Mouse (Mus musculus) liver, embryonic 13.5 days (tissue): ENCODE measurements around the gene Ceacam19. TPM values are rescaled to one million over a fixed set of nuclear protein-coding genes. Genes with fewer than 3 reads are reported as not detected.

Experiments used
- ATAC-seq: fragments of 200-750 bp; cut with Nextera tagmentation; 2 replicates; pipeline ENCODE4 v1.8.0; 2017; ENCODE audit warnings: low read depth, mild to moderate bottlenecking, moderate number of reproducible peaks, moderate library complexity
- DNase-seq: peaks from one replicate; pipeline ENCODE4 v3.0.0; 2022
- H3K27ac ChIP-seq: fragments of 300-500 bp; sonication (generic); 2 replicates; pipeline ENCODE4 v1.5.1; 2015; ENCODE audit warnings: moderate library complexity, mild to moderate bottlenecking, inconsistent platforms
- H3K27me3 ChIP-seq: fragments of 300-500 bp; sonication (generic); 2 replicates; pipeline ENCODE4 v1.6.1; 2015; ENCODE audit warnings: mild to moderate bottlenecking, inconsistent platforms
- H3K36me3 ChIP-seq: fragments of 300-500 bp; sonication (generic); 2 replicates; pipeline ENCODE4 v1.6.1; 2015; ENCODE audit warnings: mild to moderate bottlenecking, inconsistent platforms
- H3K4me1 ChIP-seq: fragments of 300-500 bp; sonication (generic); replicated peaks from 2 replicates; pipeline ENCODE4 v1.6.1; 2015; ENCODE audit warnings: inconsistent platforms
- H3K4me2 ChIP-seq: fragments of 300-500 bp; sonication (generic); 2 replicates; pipeline ENCODE4 v1.6.1; 2015; ENCODE audit warnings: inconsistent platforms, mild to moderate bottlenecking, moderate library complexity
- H3K4me3 ChIP-seq: fragments of 300-500 bp; sonication (generic); replicated peaks from 2 replicates; pipeline ENCODE4 v1.5.1; 2015; ENCODE audit warnings: mild to moderate bottlenecking, inconsistent platforms
- H3K9ac ChIP-seq: fragments of 300-500 bp; sonication (generic); 2 replicates; pipeline ENCODE4 v1.6.1; 2015; ENCODE audit warnings: mild to moderate bottlenecking, inconsistent platforms
- H3K9me3 ChIP-seq: fragments of 300-500 bp; sonication (generic); replicated peaks from 2 replicates; pipeline ENCODE4 v1.6.1; 2016; ENCODE audit warnings: inconsistent platforms
- WGBS: fragments of 180-500 bp; shearing (Covaris S2); methylation state at CpG from one replicate; pipeline ENCODE4 v1.1.7; 2015; ENCODE audit not compliant: insufficient replicate concordance; 5-methylcytosine and 5-hydroxymethylcytosine counted together
- polyA plus RNA-seq: library from polyadenylated mRNA; unstranded; fragments of >200 nt; fragmentation: Nextera tagmentation; extraction: Ambion mirVana; gene quantifications from 2 replicates; pipeline ENCODE4 v1.2.1, GENCODE M21; 2015

Gene Ceacam19
- polyA plus RNA-seq, 1 experiment from 2014 or later = not detected

DNA sequence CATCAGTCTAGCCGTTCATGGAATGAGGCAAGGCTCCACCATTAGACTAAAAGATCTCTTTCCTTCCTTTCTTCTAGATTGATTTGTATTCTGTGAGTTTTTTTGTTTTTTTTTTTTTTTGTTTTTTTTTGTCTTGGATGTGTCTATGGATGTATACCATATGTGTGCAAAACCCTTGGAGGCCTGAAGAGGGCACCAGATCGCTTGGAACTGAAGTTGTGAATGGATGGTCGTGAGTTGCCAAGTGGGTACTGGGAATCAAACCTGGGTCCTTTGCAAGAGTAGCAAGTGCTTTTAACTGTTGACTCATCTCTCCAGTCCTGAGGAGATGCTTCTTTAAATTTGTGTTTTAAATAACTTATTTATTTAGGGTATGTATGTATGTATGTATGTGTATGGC lies 53.7 kb downstream of the Ceacam19 start:
- Histone ChIP-seq H3K4me3 (no peak overlapping the region), H3K36me3 (no peaks in the 10 kb centered on the region), H3K9ac (no peak overlapping the region), H3K27me3 (no peaks in the 10 kb centered on the region), H3K4me2 (no peak overlapping the region), H3K27ac (no peak overlapping the region), H3K9me3 (no peaks in the 10 kb centered on the region), H3K4me1 (peaks cover 16% of the 10 kb centered on the region)
- 50% methylated on average over 3 of the region's 3 CpGs for WGBS
- DNase-seq (no peak), ATAC-seq (no peak)

DNA sequence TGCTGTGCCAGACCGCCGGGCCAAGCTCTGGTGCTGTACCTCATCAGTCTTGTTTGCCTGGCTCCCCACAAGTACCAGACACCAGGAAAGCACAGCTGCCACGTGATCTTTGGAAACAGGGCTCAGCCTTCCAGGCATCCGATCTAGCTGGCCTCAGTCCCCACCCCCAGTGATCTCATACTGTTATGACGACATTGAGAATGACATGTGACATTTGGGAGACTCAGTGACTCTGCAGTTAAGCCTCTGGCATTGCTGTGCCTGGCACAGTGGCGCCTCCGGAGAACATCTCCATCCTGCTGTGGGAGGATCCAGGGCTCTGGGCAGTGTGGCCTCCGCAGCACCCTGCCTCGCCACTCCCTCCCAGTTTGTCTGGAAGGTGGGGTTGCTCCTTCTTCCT lies 55.9 kb downstream of the Ceacam19 start:
- Histone ChIP-seq H3K27ac (no peak overlapping the region), H3K4me3 (no peak overlapping the region), H3K4me1 (peaks cover 16% of the 10 kb centered on the region), H3K4me2 (no peak overlapping the region), H3K36me3 (no peaks in the 10 kb centered on the region), H3K27me3 (no peaks in the 10 kb centered on the region), H3K9me3 (no peaks in the 10 kb centered on the region), H3K9ac (no peak overlapping the region)
- peak; percentile 15; the same call in 1 of the 2 replicates for ATAC-seq
- 49% methylated on average over 9 of the region's 9 CpGs for WGBS
- no peak for DNase-seq

DNA sequence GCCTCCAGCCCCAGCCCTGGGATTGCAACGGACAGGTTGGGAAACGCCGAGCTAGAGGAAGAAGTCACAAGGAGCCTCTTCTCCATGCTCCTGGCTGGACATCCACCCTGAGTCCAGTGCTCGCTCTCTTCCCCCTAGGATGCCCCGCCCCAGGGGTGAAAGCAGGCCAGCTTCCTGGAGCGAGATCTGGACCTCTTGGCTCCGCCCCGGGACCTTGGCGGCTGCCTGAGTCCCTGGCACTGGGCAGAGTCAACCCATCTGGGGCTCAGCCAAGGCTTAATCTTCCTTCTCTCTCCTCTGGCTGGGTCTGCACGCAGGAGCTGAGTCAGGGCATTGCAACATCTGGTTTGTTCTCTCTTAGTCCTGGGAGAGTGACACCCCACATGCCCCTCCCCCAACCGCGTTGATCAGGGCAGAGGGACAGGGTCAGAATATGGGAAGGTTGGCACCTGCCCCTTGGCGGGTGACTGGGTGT lies 57.0 kb downstream of the Ceacam19 start:
- Histone ChIP-seq H3K27ac (no peak overlapping the region), H3K4me2 (peak overlapping the region; percentile 23; the same call in 1 of the 2 replicates), H3K4me1 (peaks cover 16% of the 10 kb centered on the region), H3K9ac (0 out of 2 replicates have a peak overlapping the region, but pooled peaks have one; percentile 17), H3K36me3 (no peaks in the 10 kb centered on the region), H3K27me3 (no peaks in the 10 kb centered on the region), H3K4me3 (no peak overlapping the region), H3K9me3 (no peaks in the 10 kb centered on the region)
- DNase-seq (no peak), ATAC-seq (peak; percentile 58)
- 16% methylated on average over 13 of the region's 13 CpGs for WGBS

DNA sequence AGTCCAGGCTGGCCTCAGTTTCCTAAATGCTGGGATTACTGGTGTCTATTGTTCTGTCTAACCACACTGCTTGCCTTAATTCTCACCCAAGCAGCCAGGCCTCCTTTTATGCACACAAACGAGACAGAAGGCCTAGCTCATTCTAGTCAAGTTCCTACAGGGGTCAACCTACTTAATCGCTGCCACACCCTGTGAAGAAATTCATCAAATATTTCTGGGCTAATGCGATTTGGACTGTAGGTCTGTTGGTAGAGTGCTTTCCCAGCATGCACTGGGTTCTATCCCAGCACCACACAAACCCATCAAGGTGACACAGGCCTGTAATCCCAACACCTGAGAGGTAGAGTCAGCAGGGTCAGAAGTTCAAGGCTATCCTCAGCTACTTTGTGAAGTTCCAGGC lies 58.1 kb downstream of the Ceacam19 start:
- H3K27ac ChIP-seq = no peak overlapping the region

DNA sequence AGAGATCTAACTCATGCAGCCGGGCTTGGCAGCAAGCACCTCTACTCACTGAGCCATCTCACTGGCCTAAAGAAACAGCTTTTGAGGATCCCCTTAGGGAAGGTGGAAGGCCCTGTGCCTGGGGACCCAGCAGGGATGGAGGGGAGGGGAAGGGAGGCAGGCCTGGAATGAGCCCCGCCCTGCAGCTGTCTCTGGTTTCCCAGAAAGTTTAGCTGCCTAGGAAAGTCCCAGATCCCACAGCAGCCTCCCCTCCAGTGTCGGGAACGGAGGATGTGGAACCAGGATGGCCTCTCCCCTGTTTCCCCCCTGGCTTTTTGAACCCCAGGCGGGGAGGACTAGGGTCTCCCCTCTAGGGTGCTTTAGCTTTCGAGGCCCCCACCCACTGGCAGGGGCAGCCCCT lies 61.0 kb downstream of the Ceacam19 start:
- no peak for ATAC-seq
- Histone ChIP-seq H3K9ac (no peak overlapping the region), H3K4me1 (peaks cover 49% of the 10 kb centered on the region), H3K4me2 (no peak overlapping the region), H3K27ac (no peak overlapping the region), H3K9me3 (no peaks in the 10 kb centered on the region), H3K36me3 (no peaks in the 10 kb centered on the region), H3K27me3 (peaks cover 27% of the 10 kb centered on the region), H3K4me3 (no peak overlapping the region)
- DNase-seq = no peak
- 59% methylated on average over 6 of the region's 6 CpGs for WGBS

More for the DNA sequence above, 58.1 kb downstream of the Ceacam19 start:
- Histone ChIP-seq H3K36me3 (no peaks in the 10 kb centered on the region), H3K27me3 (no peaks in the 10 kb centered on the region), H3K9me3 (no peaks in the 10 kb centered on the region), H3K4me1 (peaks cover 22% of the 10 kb centered on the region), H3K4me3 (no peak overlapping the region), H3K9ac (no peak overlapping the region), H3K4me2 (no peak overlapping the region)
- 60% methylated on average over 3 of the region's 3 CpGs for WGBS
- ATAC-seq = no peak
- DNase-seq = no peak

Other genes with a start within 250 kb of the Ceacam19 start
- gene Clptm1, start 222.9 kb downstream of the Ceacam19 start, polyA plus RNA-seq = 45.2 and 51.0 TPM in 2 replicates
- 568 and 648 TPM in 2 replicates for gene Apoc2, start 210.0 kb downstream of the Ceacam19 start, polyA plus RNA-seq
- gene Gm44805, start 206.5 kb downstream of the Ceacam19 start, polyA plus RNA-seq = 5.6 and 7.5 TPM in 2 replicates
- gene Apoc4, start 206.5 kb downstream of the Ceacam19 start, polyA plus RNA-seq = 58.3 and 74.0 TPM in 2 replicates
- 247 and 261 TPM in 2 replicates for gene Apoc1, start 195.3 kb downstream of the Ceacam19 start, polyA plus RNA-seq
- gene Apoe, start 188.8 kb downstream of the Ceacam19 start, polyA plus RNA-seq = 1,390 and 1,411 TPM in 2 replicates
- gene Tomm40, start 172.5 kb downstream of the Ceacam19 start, polyA plus RNA-seq = 125 and 138 TPM in 2 replicates
- 17.9 and 18.2 TPM in 2 replicates for gene Nectin2, start 137.5 kb downstream of the Ceacam19 start, polyA plus RNA-seq
- gene Bcam, start 116.9 kb downstream of the Ceacam19 start, polyA plus RNA-seq = 7.2 and 7.9 TPM in 2 replicates
- gene Cblc, start 91.2 kb downstream of the Ceacam19 start, polyA plus RNA-seq = 1.2 and 1.3 TPM in 2 replicates
- gene Bcl3, start 65.2 kb downstream of the Ceacam19 start, polyA plus RNA-seq = 3.0 and 3.9 TPM in 2 replicates
- gene Gm19345, start 36.0 kb downstream of the Ceacam19 start, polyA plus RNA-seq = not detected in 2 replicates
- not detected in 2 replicates for gene Ceacam16, start 26.7 kb downstream of the Ceacam19 start, polyA plus RNA-seq
- 1.9 and 2.2 TPM in 2 replicates for gene Pvr, start 33.2 kb upstream of the Ceacam19 start, polyA plus RNA-seq
- 0.20 and 0.35 TPM in 2 replicates for gene Igsf23, start 62.8 kb upstream of the Ceacam19 start, polyA plus RNA-seq
- gene Ceacam20, start 77.4 kb upstream of the Ceacam19 start, polyA plus RNA-seq = not detected in 2 replicates
- not detected in 2 replicates for gene Nlrp9b, start 103.5 kb upstream of the Ceacam19 start, polyA plus RNA-seq
- gene Vmn1r91, start 211.7 kb upstream of the Ceacam19 start, polyA plus RNA-seq = not detected in 2 replicates
- gene Gm16442, start 234.6 kb upstream of the Ceacam19 start, polyA plus RNA-seq = not detected in 2 replicates